23 mouse cellular contexts compared by ENCODE assay signal in the genomic region with DNA sequence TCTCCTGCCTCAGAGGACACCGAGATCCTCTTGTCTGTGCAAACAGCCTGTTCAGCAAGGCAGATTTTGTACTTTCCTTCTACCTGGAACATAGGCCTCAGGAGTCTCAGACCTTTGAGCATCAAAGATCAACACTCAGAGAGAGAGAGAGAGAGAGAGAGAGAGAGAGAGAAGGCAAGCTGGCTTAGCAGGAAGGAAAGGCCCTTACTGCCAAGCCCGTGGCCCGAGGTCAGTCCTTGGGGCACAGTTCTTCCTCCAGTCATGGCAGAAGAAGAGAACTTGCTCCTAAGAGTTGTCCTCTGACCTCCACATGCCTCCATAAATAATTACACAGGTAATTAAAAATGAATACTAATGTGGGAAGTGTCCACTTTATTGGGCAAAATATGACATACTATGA.
DNase-seq lines count a peak whose midpoint lies in the region; ATAC-seq and TF ChIP-seq lines count a peak whose summit lies in the region.
"Had no signal": no experiment of that assay in that cellular context is flagged by ENCODE, and none has a peak within 500 bp of the region (broad histone marks: within the 10 kb centered on the region; RNA-seq: fewer than 3 reads in every experiment).

No protein-coding gene starts in this region.

- no peak for ATAC-seq in kidney, embryonic 16.5 days (ENCODE audit: low FRiP score, low TSS enrichment)
- peak; percentile 34; the same call in 1 of the 2 replicates for ATAC-seq in kidney, postnatal 0 days (replicated peaks; ENCODE audit: low FRiP score, low read depth)
- no peak for ATAC-seq in hindbrain, embryonic 14.5 days (ENCODE audit: low FRiP score)
- ATAC-seq: forebrain, embryonic 14.5 days had no signal

- no peak for TF ChIP-seq CTCF in kidney, adult 2 months (conservative IDR thresholded peaks at IDR 0.05; ENCODE audit: insufficient read depth, insufficient read length, low read depth, low read length)
- no peak for TF ChIP-seq CTCF in kidney, postnatal 0 days (IDR thresholded peaks at IDR 0.05; ENCODE audit: low read depth)

- peak; percentile 80 for DNase-seq in kidney, adult 2 months
- DNase-seq in kidney, postnatal 0 days (ENCODE audit: low spot score), result no peak
- DNase-seq in kidney, postnatal 36 days, result peak; percentile 68 to 73
- DNase-seq in hindbrain, embryonic 14.5 days (ENCODE audit: low spot score), result no peak
- DNase-seq: adrenal gland, adult 2 months; adrenal gland, postnatal 36 days; cerebellum, adult 11 months; cerebellum, adult 8-10 months; cerebellum, postnatal 14 days; embryo, embryonic 11 days; gastrocnemius, adult 2 months; gastrocnemius, postnatal 25 days; heart, adult 18-20 months; heart, postnatal 14 days had no signal

- WGBS in kidney, adult 2 months, result 34% methylated on average over 3 of the region's 3 CpGs
- WGBS in kidney, embryonic 16.5 days, result 73% methylated on average over 3 of the region's 3 CpGs
- 67% methylated on average over 3 of the region's 3 CpGs for WGBS in kidney, postnatal 0 days
- WGBS in hindbrain, embryonic 14.5 days, result 88% methylated on average over 3 of the region's 3 CpGs

- peaks cover 44% of the 10 kb centered on the region for H3K4me1 ChIP-seq in kidney, adult 2 months (ENCODE audit: control insufficient read depth, insufficient read depth, low read length)
- H3K4me1 ChIP-seq in kidney, embryonic 16.5 days (ENCODE audit: insufficient read depth, low read length), result no peaks in the 10 kb centered on the region
- peaks cover 20% of the 10 kb centered on the region for H3K4me1 ChIP-seq in brown adipose tissue, adult 24 weeks (ENCODE audit: control insufficient read depth, insufficient read depth, insufficient read length, low read length)
- H3K4me1 ChIP-seq in kidney, postnatal 0 days (replicated peaks; ENCODE audit: insufficient read depth, low read length), result no peaks in the 10 kb centered on the region
- H3K4me1 ChIP-seq in hindbrain, embryonic 14.5 days (replicated peaks; ENCODE audit: control insufficient read depth, insufficient read depth, low read length), result no peaks in the 10 kb centered on the region
- H3K4me1 ChIP-seq: embryonic facial prominence, embryonic 15.5 days; forebrain, embryonic 10.5 days; heart, embryonic 15.5 days; hindbrain, embryonic 13.5 days had no signal

- H3K27me3 ChIP-seq in kidney, adult 2 months (replicated peaks; ENCODE audit: control insufficient read depth, insufficient read depth, low read length), result no peaks in the 10 kb centered on the region
- no peaks in the 10 kb centered on the region for H3K27me3 ChIP-seq in kidney, embryonic 16.5 days (ENCODE audit: insufficient read depth, low read length)
- no peaks in the 10 kb centered on the region for H3K27me3 ChIP-seq in kidney, postnatal 0 days (ENCODE audit: insufficient read depth, low read length)
- no peaks in the 10 kb centered on the region for H3K27me3 ChIP-seq in hindbrain, embryonic 14.5 days (ENCODE audit: control insufficient read depth, insufficient read depth, low read length)
- H3K27me3 ChIP-seq: embryonic facial prominence, embryonic 15.5 days; heart, embryonic 15.5 days; hindbrain, embryonic 13.5 days had no signal

- no peaks in the 10 kb centered on the region for H3K9me3 ChIP-seq in kidney, embryonic 16.5 days (ENCODE audit: low read length)
- H3K9me3 ChIP-seq in kidney, postnatal 0 days (replicated peaks; ENCODE audit: low read length), result no peaks in the 10 kb centered on the region
- no peaks in the 10 kb centered on the region for H3K9me3 ChIP-seq in hindbrain, embryonic 14.5 days (ENCODE audit: control insufficient read depth, low read length)
- H3K9me3 ChIP-seq: embryonic facial prominence, embryonic 15.5 days; forebrain, embryonic 10.5 days; heart, embryonic 15.5 days; hindbrain, embryonic 13.5 days had no signal

- no peak overlapping the region for H3K9ac ChIP-seq in kidney, embryonic 16.5 days (replicated peaks; ENCODE audit: low read length)
- no peak overlapping the region for H3K9ac ChIP-seq in kidney, postnatal 0 days (ENCODE audit: low read depth, low read length)
- H3K9ac ChIP-seq in hindbrain, embryonic 14.5 days, result no peak overlapping the region
- H3K9ac ChIP-seq: embryonic facial prominence, embryonic 15.5 days; heart, embryonic 15.5 days; hindbrain, embryonic 13.5 days had no signal

- H3K36me3 ChIP-seq in kidney, adult 2 months (ENCODE audit: control insufficient read depth, insufficient read depth, low read length), result no peaks in the 10 kb centered on the region
- H3K36me3 ChIP-seq in kidney, embryonic 16.5 days (ENCODE audit: insufficient read depth, low read length), result no peaks in the 10 kb centered on the region
- no peaks in the 10 kb centered on the region for H3K36me3 ChIP-seq in kidney, postnatal 0 days (ENCODE audit: insufficient read depth, low read length)
- H3K36me3 ChIP-seq in hindbrain, embryonic 14.5 days (replicated peaks; ENCODE audit: control insufficient read depth, insufficient read depth), result no peaks in the 10 kb centered on the region
- H3K36me3 ChIP-seq: embryonic facial prominence, embryonic 15.5 days; forebrain, embryonic 10.5 days; heart, embryonic 15.5 days; hindbrain, embryonic 13.5 days had no signal

- no peak for TF ChIP-seq POLR2A in kidney, adult 2 months (IDR thresholded peaks at IDR 0.05; ENCODE audit: low read depth, low read length)

- no peak overlapping the region for H3K4me3 ChIP-seq in kidney, adult 2 months (ENCODE audit: insufficient read depth, low read depth, low read length)
- no peak overlapping the region for H3K4me3 ChIP-seq in kidney, embryonic 16.5 days (ENCODE audit: low read length)
- H3K4me3 ChIP-seq in brown adipose tissue, adult 24 weeks (ENCODE audit: insufficient read depth, low read depth, low read length), result no peak overlapping the region
- no peak overlapping the region for H3K4me3 ChIP-seq in kidney, postnatal 0 days (replicated peaks; ENCODE audit: low read depth, low read length)
- no peak overlapping the region for H3K4me3 ChIP-seq in hindbrain, embryonic 14.5 days (replicated peaks; ENCODE audit: low read length)
- H3K4me3 ChIP-seq: embryonic facial prominence, embryonic 15.5 days; erythroblast, embryonic 14.5 days; forebrain, embryonic 10.5 days; gastrocnemius, adult 2 months; heart, embryonic 15.5 days; hindbrain, embryonic 13.5 days had no signal

- no peak overlapping the region for H3K4me2 ChIP-seq in kidney, embryonic 16.5 days (replicated peaks; ENCODE audit: low read depth, low read length)
- no peak overlapping the region for H3K4me2 ChIP-seq in kidney, postnatal 0 days (ENCODE audit: low read length)
- no peak overlapping the region for H3K4me2 ChIP-seq in hindbrain, embryonic 14.5 days (replicated peaks)
- H3K4me2 ChIP-seq: embryonic facial prominence, embryonic 15.5 days; heart, embryonic 11.5 days; heart, embryonic 15.5 days; hindbrain, embryonic 13.5 days had no signal

- peak overlapping the region; percentile 4; the same call in 1 of the 2 replicates for H3K27ac ChIP-seq in kidney, adult 2 months (ENCODE audit: insufficient read depth, low read depth, low read length)
- no peak overlapping the region for H3K27ac ChIP-seq in kidney, embryonic 16.5 days (ENCODE audit: low read length)
- H3K27ac ChIP-seq in brown adipose tissue, adult 24 weeks (replicated peaks; ENCODE audit: low read depth, low read length), result peak overlapping the region; percentile 92
- H3K27ac ChIP-seq in kidney, postnatal 0 days, result 0 out of 2 replicates have a peak overlapping the region, but pooled peaks have one; percentile 76
- H3K27ac ChIP-seq in hindbrain, embryonic 14.5 days, result no peak overlapping the region
- H3K27ac ChIP-seq: embryonic facial prominence, embryonic 15.5 days; forebrain, embryonic 10.5 days; gastrocnemius, adult 2 months; heart, embryonic 15.5 days; hindbrain, embryonic 13.5 days had no signal

Comparison
In these comparisons a context has a peak if more than half of its experiments do, and no peak if none do; other contexts are left out.
1. DNase-seq: peak in kidney, adult 2 months (single experiment) and kidney, postnatal 36 days (2 of 2); none in kidney, postnatal 0 days (single experiment) and hindbrain, embryonic 14.5 days (single experiment).
2. H3K27ac ChIP-seq: peak in kidney, adult 2 months (single experiment), brown adipose tissue, adult 24 weeks (single experiment) and kidney, postnatal 0 days (single experiment); none in kidney, embryonic 16.5 days (single experiment) and hindbrain, embryonic 14.5 days (single experiment).